Mouse (Mus musculus) ES-E14 (cell line): ENCODE measurements around the gene AI597479.

Experiments
- CHD2 ChIP-seq: IDR thresholded peaks from 2 replicates; pipeline ENCODE4 v1.6.1; 2014; ENCODE audit warnings: mild to moderate bottlenecking, low read depth, low read length, inconsistent platforms
- HCFC1 ChIP-seq: IDR thresholded peaks from 2 replicates; pipeline ENCODE4 v1.6.1; 2012; ENCODE audit warnings: low read length, inconsistent platforms, borderline replicate concordance; ENCODE audit not compliant: insufficient read depth
- MAFK ChIP-seq: IDR thresholded peaks from 2 replicates; pipeline ENCODE4 v1.6.1; 2014; ENCODE audit warnings: mild to moderate bottlenecking, low read depth, low read length, inconsistent platforms; ENCODE audit not compliant: insufficient read depth
- ZC3H11A ChIP-seq: IDR thresholded peaks from 2 replicates; pipeline ENCODE4 v1.6.1; 2012; ENCODE audit warnings: low read depth, mild to moderate bottlenecking, inconsistent platforms, low read length, borderline replicate concordance

DNA sequence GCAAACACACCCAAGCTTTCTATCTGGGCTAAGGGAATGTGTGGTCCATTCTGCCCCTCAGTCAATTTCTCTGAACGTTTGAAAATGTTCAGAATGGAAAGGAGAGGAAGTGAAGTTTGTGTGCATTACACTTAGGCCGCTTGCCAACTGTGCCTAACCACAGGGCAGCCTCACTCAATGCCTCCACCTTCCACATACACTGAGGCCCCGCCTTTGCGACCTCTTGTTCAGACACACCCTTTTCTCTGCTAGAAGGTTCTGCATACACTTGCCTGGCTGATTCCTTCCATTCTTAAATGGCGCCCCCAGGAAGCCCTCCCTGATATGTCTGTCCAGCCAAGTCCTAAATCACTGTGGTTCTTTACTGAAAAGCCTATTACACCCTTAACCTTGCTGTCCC is 27.8 kb upstream of the AI597479 start:
- TF ChIP-seq CHD2 (no peak), HCFC1 (no peak), ZC3H11A (no peak), MAFK (no peak)
